Mouse (Mus musculus): ENCODE measurements around the gene Arrdc3.
A peak's percentile ranks its signal among the peaks of the same experiment; 100 is the strongest.
"Not testable (repeated sequence)": the region's sequence is repeated elsewhere in the genome, so short reads cannot be mapped to it uniquely, and the experiment has no call there.

Arrdc3 gene

GRCm38 (mm10) chr13:80883190-80883589 lies at the start of gene Arrdc3:
TSS of gene Arrdc3 (plus strand) at chr13:80883384.
- DNase-seq (ENCODE audit: extremely low spot score, low read depth, low spot score): peak; percentile 87

- peak; percentile 39 for DNase-seq (ENCODE audit: extremely low spot score, low read depth, low spot score)
Observed at GRCm38 (mm10) chr13:80862215-80862614, 21.0 kb upstream of the Arrdc3 start.

- no peak for DNase-seq (ENCODE audit: extremely low spot score, low read depth, low spot score)
Observed at GRCm38 (mm10) chr13:80864195-80864594, 19.0 kb upstream of the Arrdc3 start.

- no peak for DNase-seq (ENCODE audit: extremely low spot score, low read depth, low spot score)
Observed at GRCm38 (mm10) chr13:80875126-80875525, 8.1 kb upstream of the Arrdc3 start.

GRCm38 (mm10) chr13:80880756-80881155 lies 2.4 kb upstream of the Arrdc3 start:
- DNase-seq (ENCODE audit: extremely low spot score, low read depth, low spot score): no peak

GRCm38 (mm10) chr13:80881722-80882500 lies 1.3 kb upstream of the Arrdc3 start:
- peak; percentile 88 for DNase-seq (ENCODE audit: extremely low spot score, low read depth, low spot score)

GRCm38 (mm10) chr13:80882716-80883135 lies 458 bp upstream of the Arrdc3 start:
- DNase-seq (ENCODE audit: extremely low spot score, low read depth, low spot score): peak; percentile 49

GRCm38 (mm10) chr13:80883649-80884376 lies 629 bp downstream of the Arrdc3 start:
- DNase-seq (ENCODE audit: extremely low spot score, low read depth, low spot score): peak; percentile 71

- peak; percentile 94 for DNase-seq (ENCODE audit: extremely low spot score, low read depth, low spot score)
Observed at GRCm38 (mm10) chr13:80884377-80884983, 1.3 kb downstream of the Arrdc3 start.

GRCm38 (mm10) chr13:80885103-80885833 lies 2.1 kb downstream of the Arrdc3 start:
- peak; percentile 93 for DNase-seq (ENCODE audit: extremely low spot score, low read depth, low spot score)

- DNase-seq (ENCODE audit: extremely low spot score, low read depth, low spot score): peak; percentile 81
Observed at GRCm38 (mm10) chr13:80885834-80886663, 2.9 kb downstream of the Arrdc3 start.

GRCm38 (mm10) chr13:80886664-80887210 lies 3.6 kb downstream of the Arrdc3 start:
- DNase-seq (ENCODE audit: extremely low spot score, low read depth, low spot score): peak; percentile 26

- DNase-seq (ENCODE audit: extremely low spot score, low read depth, low spot score): no peak
Observed at GRCm38 (mm10) chr13:80887842-80888241, 4.7 kb downstream of the Arrdc3 start.

- not testable (repeated sequence) for DNase-seq (ENCODE audit: extremely low spot score, low read depth, low spot score)
Observed at GRCm38 (mm10) chr13:80894928-80895327, 11.7 kb downstream of the Arrdc3 start.

- DNase-seq (ENCODE audit: extremely low spot score, low read depth, low spot score): no peak
Observed at GRCm38 (mm10) chr13:80897411-80897810, 14.2 kb downstream of the Arrdc3 start.

GRCm38 (mm10) chr13:80898095-80898494 lies 14.9 kb downstream of the Arrdc3 start:
- DNase-seq (ENCODE audit: extremely low spot score, low read depth, low spot score): no peak

- DNase-seq (ENCODE audit: extremely low spot score, low read depth, low spot score): no peak
Observed at GRCm38 (mm10) chr13:80899435-80900029, 16.3 kb downstream of the Arrdc3 start.

GRCm38 (mm10) chr13:80901432-80901831 lies 18.2 kb downstream of the Arrdc3 start:
- DNase-seq (ENCODE audit: extremely low spot score, low read depth, low spot score): no peak

GRCm38 (mm10) chr13:80902796-80903195 lies 19.6 kb downstream of the Arrdc3 start:
- no peak for DNase-seq (ENCODE audit: extremely low spot score, low read depth, low spot score)
